Mouse (Mus musculus) limb, embryonic 14.5 days (tissue): ENCODE results near the gene Zfp473. TPM values are rescaled to one million over a fixed set of nuclear protein-coding genes. Genes with fewer than 3 reads are reported as not detected.

Experiments
- ATAC-seq: fragments of 200-750 bp; cut with Nextera tagmentation; 2 replicates; pipeline ENCODE4 v1.8.0; 2017; ENCODE audit warnings: low read depth, moderate number of reproducible peaks, moderate TSS enrichment; ENCODE audit not compliant: low FRiP score
- DNase-seq: peaks from one replicate; pipeline ENCODE4 v3.0.0-alpha.2; 2015; ENCODE audit warnings: low spot score
- H3K27ac ChIP-seq: fragments of 300-500 bp; sonication (generic); replicated peaks from 2 replicates; pipeline ENCODE4 v1.5.1; 2014; ENCODE audit warnings: low read depth, mild to moderate bottlenecking, low read length, moderate library complexity, mixed read lengths
- H3K27me3 ChIP-seq: fragments of 300-500 bp; sonication (generic); 2 replicates; pipeline ENCODE4 v1.6.1; 2014; ENCODE audit warnings: low read length, mixed read lengths; ENCODE audit not compliant: control insufficient read depth, insufficient read depth
- H3K36me3 ChIP-seq: fragments of 300-500 bp; sonication (generic); 2 replicates; pipeline ENCODE4 v1.6.1; 2014; ENCODE audit warnings: mild to moderate bottlenecking, low read length, moderate library complexity, mixed read lengths; ENCODE audit not compliant: control insufficient read depth, insufficient read depth
- H3K4me1 ChIP-seq: fragments of 300-500 bp; sonication (generic); 2 replicates; pipeline ENCODE4 v1.6.1; 2014; ENCODE audit warnings: antibody characterized with exemption, low read length, mixed read lengths; ENCODE audit not compliant: control insufficient read depth, insufficient read depth
- H3K4me2 ChIP-seq: fragments of 300-500 bp; sonication (generic); replicated peaks from 2 replicates; pipeline ENCODE4 v1.6.1; 2014; ENCODE audit warnings: low read depth, mild to moderate bottlenecking, low read length, moderate library complexity; ENCODE audit not compliant: severe bottlenecking
- H3K4me3 ChIP-seq: fragments of 300-500 bp; sonication (generic); replicated peaks from 2 replicates; pipeline ENCODE4 v1.5.1; 2014; ENCODE audit warnings: low read length
- H3K9ac ChIP-seq: fragments of 300-500 bp; sonication (generic); 2 replicates; pipeline ENCODE4 v1.6.1; 2014; ENCODE audit warnings: mild to moderate bottlenecking, low read depth, low read length, moderate library complexity; ENCODE audit not compliant: severe bottlenecking
- H3K9me3 ChIP-seq: fragments of 300-500 bp; sonication (generic); 2 replicates; pipeline ENCODE4 v1.6.1; 2016; ENCODE audit warnings: low read length; ENCODE audit not compliant: control insufficient read depth
- POLR2A ChIP-seq: fragments of 200-500 bp; IDR thresholded peaks from 2 replicates; pipeline ENCODE4 v1.8.0; 2012; ENCODE audit warnings: inconsistent platforms, mild to moderate bottlenecking, moderate library complexity, borderline replicate concordance; ENCODE audit not compliant: insufficient read depth, insufficient read length; ENCODE audit errors: extremely low read depth
- WGBS: fragments of 180-500 bp; shearing (Covaris S2); extraction: QIAGEN DNeasy Blood & Tissue Kit; methylation state at CpG from one replicate; pipeline ENCODE4 v1.1.7; 2014; 5-methylcytosine and 5-hydroxymethylcytosine counted together
- polyA plus RNA-seq, 2 experiments: library from polyadenylated mRNA; depleted of rRNA in 1 of 2; stranded (reverse) in 1 of 2; unstranded in 1 of 2; fragments of >200 nt; fragmentation: Nextera tagmentation in 1 of 2; extraction: Ambion mirVana in 1 of 2; gene quantifications; 2 replicates each; pipeline versions ENCODE4 v1.2.1 to v1.2.3; 2012 to 2014

Zfp473 gene
- polyA plus RNA-seq, 2 experiments, result 1.4 to 1.6 TPM

- TF ChIP-seq POLR2A, result no peak
- no peaks in the 10 kb centered on the region for H3K9me3 ChIP-seq
- DNase-seq (no peak), ATAC-seq (no peak)
- H3K9ac ChIP-seq, result no peak overlapping the region
- no peak overlapping the region for H3K4me2 ChIP-seq
- H3K36me3 ChIP-seq, result peaks cover 84% of the 10 kb centered on the region
- H3K27ac ChIP-seq, result no peak overlapping the region
- no peaks in the 10 kb centered on the region for H3K27me3 ChIP-seq
- no peak overlapping the region for H3K4me3 ChIP-seq
- H3K4me1 ChIP-seq, result no peaks in the 10 kb centered on the region
- WGBS, result 81% methylated on average over 2 of the region's 2 CpGs
Observed at GRCm38 (mm10) chr7:44757164-44757563, 6.3 kb upstream of the Zfp473 start.

GRCm38 (mm10) chr7:44748101-44749044, 2.5 kb downstream of the Zfp473 start, which contains the start of gene Vrk3:
Vrk3 (plus strand) TSS chr7:44748413.
- Histone ChIP-seq H3K4me2 (peak within 1 kb of the TSS; percentile 78), H3K27ac (peak within 1 kb of the TSS; percentile 93), H3K4me3 (peak within 1 kb of the TSS; percentile 64), H3K36me3 (peaks cover 14% of the 10 kb centered on the region), H3K4me1 (peaks cover 20% of the 10 kb centered on the region), H3K9ac (peak within 1 kb of the TSS; percentile 52), H3K27me3 (no peaks in the 10 kb centered on the region), H3K9me3 (no peaks in the 10 kb centered on the region)
- DNase-seq, result peak; percentile 99
- peak; percentile 70; the same call in 1 of the 2 replicates for TF ChIP-seq POLR2A
- ATAC-seq, result peak; percentile 98
- under 1% methylated on average over 44 of the region's 44 CpGs for WGBS

GRCm38 (mm10) chr7:44747115-44747514, 3.7 kb downstream of the Zfp473 start:
- ATAC-seq, result no peak
- no peaks in the 10 kb centered on the region for H3K9me3 ChIP-seq
- no peak for DNase-seq

GRCm38 (mm10) chr7:44745076-44745475, 5.8 kb downstream of the Zfp473 start:
- peak overlapping the region; percentile 57 for H3K9ac ChIP-seq
- peak overlapping the region; percentile 40 for H3K4me3 ChIP-seq
- H3K27me3 ChIP-seq, result no peaks in the 10 kb centered on the region
- peak; percentile 73 for DNase-seq
- peak; percentile 65 for ATAC-seq
- H3K27ac ChIP-seq, result no peak overlapping the region
- peak overlapping the region; percentile 79 for H3K4me2 ChIP-seq
- H3K9me3 ChIP-seq, result no peaks in the 10 kb centered on the region
- H3K4me1 ChIP-seq, result peaks cover 20% of the 10 kb centered on the region
- no peak for TF ChIP-seq POLR2A
- under 1% methylated on average over 18 of the region's 18 CpGs for WGBS
- H3K36me3 ChIP-seq, result no peaks in the 10 kb centered on the region

More at GRCm38 (mm10) chr7:44747115-44747514, 3.7 kb downstream of the Zfp473 start:
- no peak for TF ChIP-seq POLR2A
- H3K4me2 ChIP-seq, result peak overlapping the region; percentile 78
- H3K4me3 ChIP-seq, result peak overlapping the region; percentile 64
- H3K4me1 ChIP-seq, result peaks cover 20% of the 10 kb centered on the region
- H3K36me3 ChIP-seq, result 0 out of 2 replicates have a peak, but pooled peaks cover 2% of the 10 kb centered on the region
- 65% methylated on average over 4 of the region's 4 CpGs for WGBS
- H3K27me3 ChIP-seq, result no peaks in the 10 kb centered on the region
- H3K9ac ChIP-seq, result peak overlapping the region; percentile 40; the same call in 1 of the 2 replicates
- no peak overlapping the region for H3K27ac ChIP-seq

GRCm38 (mm10) chr7:44744270-44744669, 6.6 kb downstream of the Zfp473 start:
- 40% methylated on average over 9 of the region's 9 CpGs for WGBS
- peak overlapping the region; percentile 79; the same call in 1 of the 2 replicates for H3K4me2 ChIP-seq
- peaks cover 17% of the 10 kb centered on the region for H3K4me1 ChIP-seq
- H3K36me3 ChIP-seq, result no peaks in the 10 kb centered on the region
- H3K27me3 ChIP-seq, result no peaks in the 10 kb centered on the region
- peak overlapping the region; percentile 57; the same call in 1 of the 2 replicates for H3K9ac ChIP-seq
- no peak overlapping the region for H3K27ac ChIP-seq
- no peaks in the 10 kb centered on the region for H3K9me3 ChIP-seq
- ATAC-seq (no peak), DNase-seq (no peak)
- TF ChIP-seq POLR2A, result no peak
- peak overlapping the region; percentile 40; the same call in 1 of the 2 replicates for H3K4me3 ChIP-seq
